Mouse (Mus musculus) midbrain, embryonic 13.5 days (tissue): ENCODE results near the gene Specc1. TPM values are rescaled to one million over a fixed set of nuclear protein-coding genes. Genes with fewer than 3 reads are reported as not detected.

Source experiments
- ATAC-seq: fragments of 200-750 bp; cut with Nextera tagmentation; 2 replicates; pipeline ENCODE4 v1.8.0; 2017; ENCODE audit warnings: mild to moderate bottlenecking, moderate TSS enrichment, moderate library complexity
- H3K27ac ChIP-seq: fragments of 300-500 bp; sonication (generic); 2 replicates; pipeline ENCODE4 v1.5.1; 2015; ENCODE audit warnings: inconsistent platforms, mild to moderate bottlenecking, moderate library complexity
- H3K27me3 ChIP-seq: fragments of 300-500 bp; sonication (generic); 2 replicates; pipeline ENCODE4 v1.6.1; 2015; ENCODE audit warnings: mild to moderate bottlenecking, inconsistent platforms
- H3K36me3 ChIP-seq: fragments of 300-500 bp; sonication (generic); 2 replicates; pipeline ENCODE4 v1.6.1; 2015; ENCODE audit warnings: mild to moderate bottlenecking, inconsistent platforms
- H3K4me1 ChIP-seq: fragments of 300-500 bp; sonication (generic); replicated peaks from 2 replicates; pipeline ENCODE4 v1.6.1; 2015; ENCODE audit warnings: inconsistent platforms
- H3K4me2 ChIP-seq: fragments of 300-500 bp; sonication (generic); replicated peaks from 2 replicates; pipeline ENCODE4 v1.6.1; 2015; ENCODE audit warnings: moderate library complexity, mild to moderate bottlenecking, inconsistent platforms
- H3K4me3 ChIP-seq: fragments of 300-500 bp; sonication (generic); replicated peaks from 2 replicates; pipeline ENCODE4 v1.5.1; 2015; ENCODE audit warnings: mild to moderate bottlenecking, inconsistent platforms
- H3K9ac ChIP-seq: fragments of 300-500 bp; sonication (generic); replicated peaks from 2 replicates; pipeline ENCODE4 v1.6.1; 2015; ENCODE audit warnings: mild to moderate bottlenecking, inconsistent platforms
- H3K9me3 ChIP-seq: fragments of 300-500 bp; sonication (generic); 2 replicates; pipeline ENCODE4 v1.6.1; 2016; ENCODE audit warnings: mild to moderate bottlenecking, inconsistent platforms
- WGBS: fragments of 180-500 bp; shearing (Covaris S2); methylation state at CpG from one replicate; pipeline ENCODE4 v1.1.7; 2015; 5-methylcytosine and 5-hydroxymethylcytosine counted together
- polyA plus RNA-seq: library from polyadenylated mRNA; unstranded; fragments of >200 nt; fragmentation: Nextera tagmentation; extraction: Ambion mirVana; gene quantifications from 2 replicates; pipeline ENCODE4 v1.2.1, GENCODE M21; 2015

Specc1 gene
- polyA plus RNA-seq, 1 experiment from 2014 or later: 15.2 TPM

DNA sequence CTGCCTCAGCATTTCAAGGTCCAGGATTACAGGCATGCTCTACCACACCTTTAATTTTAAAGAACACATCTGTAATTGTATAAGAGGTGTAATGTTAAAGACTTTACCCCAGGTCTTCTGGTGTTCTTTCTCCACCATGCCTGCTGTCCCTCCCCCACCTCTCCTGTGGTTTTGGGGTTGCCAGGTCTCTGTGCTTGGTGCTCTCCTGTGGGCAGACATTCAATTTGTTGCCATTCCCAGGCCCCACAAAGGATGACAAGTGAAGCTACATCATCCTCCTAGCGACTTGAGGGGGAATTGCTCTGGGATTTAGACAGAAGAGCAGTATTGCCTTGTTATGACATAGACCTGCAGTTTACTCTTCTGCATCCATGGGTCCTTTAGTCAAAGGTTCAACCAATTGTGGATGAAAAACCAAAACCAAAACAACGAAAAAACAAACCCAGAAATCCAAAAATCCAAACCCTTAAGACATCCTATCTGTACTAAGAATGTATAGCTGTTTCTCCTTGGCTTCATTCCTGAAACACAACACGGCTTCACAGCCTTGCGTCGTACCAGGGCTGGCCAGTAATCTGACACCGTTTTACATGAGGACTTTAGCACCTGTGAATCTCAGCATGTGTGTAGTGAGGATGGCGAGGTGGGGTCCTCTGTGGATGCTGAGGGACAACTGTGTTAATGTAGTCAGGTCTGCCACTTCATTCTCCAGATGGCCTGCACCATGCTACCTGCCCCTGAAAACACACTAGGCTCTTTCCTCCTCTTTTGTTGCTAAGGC is 15.1 kb downstream of the Specc1 start:
- Histone ChIP-seq H3K4me3 (no peak overlapping the region), H3K9ac (no peak overlapping the region), H3K27ac (no peak overlapping the region), H3K27me3 (no peaks in the 10 kb centered on the region), H3K4me2 (no peak overlapping the region), H3K4me1 (0 out of 2 replicates have a peak, but pooled peaks cover 3% of the 10 kb centered on the region), H3K9me3 (no peaks in the 10 kb centered on the region), H3K36me3 (no peaks in the 10 kb centered on the region)
- 70% methylated on average over 7 of the region's 7 CpGs for WGBS
- no peak for ATAC-seq

GRCm38 (mm10) chr11:61974106-61974707 is 17.6 kb downstream of the Specc1 start:
- no peak overlapping the region for H3K4me2 ChIP-seq
- H3K36me3 ChIP-seq: no peaks in the 10 kb centered on the region
- 0 out of 2 replicates have a peak, but pooled peaks cover 3% of the 10 kb centered on the region for H3K4me1 ChIP-seq
- no peak overlapping the region for H3K4me3 ChIP-seq
- no peak overlapping the region for H3K9ac ChIP-seq
- no peak for ATAC-seq
- H3K27ac ChIP-seq: no peak overlapping the region
- 70% methylated on average over 13 of the region's 13 CpGs for WGBS
- no peaks in the 10 kb centered on the region for H3K27me3 ChIP-seq
- H3K9me3 ChIP-seq: no peaks in the 10 kb centered on the region

DNA sequence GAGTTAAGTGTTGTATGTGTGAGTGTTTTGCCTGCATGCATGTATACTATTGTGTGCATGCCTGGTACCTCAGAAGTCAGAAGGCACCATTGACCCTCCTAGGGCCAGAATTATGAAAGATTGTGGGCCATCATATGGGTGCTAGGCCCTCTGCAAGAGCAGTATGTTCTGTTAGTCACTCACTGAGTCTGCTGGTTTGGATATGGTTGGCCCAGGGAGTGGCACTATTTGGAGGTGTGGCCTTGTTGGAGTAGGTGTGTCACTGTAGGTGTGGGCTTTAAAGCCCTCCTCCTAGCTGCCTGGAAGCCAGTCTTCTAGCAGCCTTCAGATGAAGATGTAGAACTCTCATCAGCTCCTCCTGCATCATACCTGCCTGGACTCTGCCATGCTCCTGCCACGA is 19.2 kb downstream of the Specc1 start:
- H3K4me2 ChIP-seq: no peak overlapping the region
- no peak for ATAC-seq
- 0 out of 2 replicates have a peak, but pooled peaks cover 3% of the 10 kb centered on the region for H3K4me1 ChIP-seq
- no peaks in the 10 kb centered on the region for H3K27me3 ChIP-seq
- no peaks in the 10 kb centered on the region for H3K36me3 ChIP-seq
- no peak overlapping the region for H3K9ac ChIP-seq
- no peaks in the 10 kb centered on the region for H3K9me3 ChIP-seq
- H3K4me3 ChIP-seq: no peak overlapping the region
- H3K27ac ChIP-seq: no peak overlapping the region
- WGBS: 78% methylated on average over 1 of the region's 1 CpGs

DNA sequence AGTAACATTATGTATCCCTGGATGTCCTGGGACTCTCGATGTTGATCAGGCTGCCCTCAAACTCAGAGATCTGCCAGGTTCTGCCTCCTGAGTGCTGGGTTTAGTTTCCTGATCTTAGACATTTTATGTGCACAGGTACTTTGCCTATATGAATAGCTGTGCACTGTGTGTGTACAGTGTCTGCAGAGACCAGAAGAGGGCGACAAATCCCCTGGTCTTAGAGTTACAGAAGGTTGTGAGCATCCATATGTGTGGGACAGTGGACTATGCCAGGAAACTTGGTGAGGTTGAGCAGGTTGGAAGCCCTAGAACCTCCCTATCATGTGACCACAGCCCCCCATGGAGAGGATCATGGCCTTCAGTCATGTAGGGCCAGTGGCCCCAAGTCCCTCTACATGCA is 24.7 kb downstream of the Specc1 start:
- Histone ChIP-seq H3K4me2 (no peak overlapping the region), H3K27me3 (0 out of 2 replicates have a peak, but pooled peaks cover 2% of the 10 kb centered on the region), H3K27ac (no peak overlapping the region), H3K9ac (no peak overlapping the region), H3K4me3 (no peak overlapping the region), H3K9me3 (no peaks in the 10 kb centered on the region), H3K36me3 (no peaks in the 10 kb centered on the region), H3K4me1 (peaks cover 8% of the 10 kb centered on the region; the same call in 1 of the 2 replicates)
- no peak for ATAC-seq
- 73% methylated on average over 2 of the region's 2 CpGs for WGBS

DNA sequence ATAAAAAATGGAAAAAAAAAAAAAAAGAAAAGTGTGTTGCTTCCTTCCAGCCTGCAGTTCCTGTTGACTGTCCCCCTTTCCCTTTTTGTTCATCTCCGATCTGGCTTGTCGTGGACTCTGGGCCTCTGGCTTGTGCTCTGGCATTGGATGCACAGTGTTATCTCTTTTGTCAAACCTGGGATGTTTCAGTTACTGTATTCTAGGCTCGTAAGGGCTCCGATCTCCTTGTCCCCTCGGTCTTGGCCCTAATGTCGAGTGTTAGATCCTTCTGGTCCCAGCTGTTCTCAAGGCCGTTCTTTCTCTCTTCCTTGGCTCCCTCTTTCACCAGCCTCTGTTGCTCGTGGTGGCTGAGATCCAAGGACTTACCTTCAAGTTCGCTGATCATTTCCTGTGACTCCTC is 26.3 kb downstream of the Specc1 start:
- H3K9ac ChIP-seq: no peak overlapping the region
- H3K4me2 ChIP-seq: no peak overlapping the region
- no peaks in the 10 kb centered on the region for H3K36me3 ChIP-seq
- H3K4me3 ChIP-seq: no peak overlapping the region
- ATAC-seq: no peak
- H3K4me1 ChIP-seq: peaks cover 8% of the 10 kb centered on the region; the same call in 1 of the 2 replicates
- 84% methylated on average over 9 of the region's 9 CpGs for WGBS
- 0 out of 2 replicates have a peak, but pooled peaks cover 2% of the 10 kb centered on the region for H3K27me3 ChIP-seq
- no peaks in the 10 kb centered on the region for H3K9me3 ChIP-seq
- H3K27ac ChIP-seq: no peak overlapping the region

GRCm38 (mm10) chr11:61986939-61987338 is 30.4 kb downstream of the Specc1 start:
- no peak for ATAC-seq
- Histone ChIP-seq H3K4me1 (peaks cover 11% of the 10 kb centered on the region; the same call in 1 of the 2 replicates), H3K27me3 (0 out of 2 replicates have a peak, but pooled peaks cover 2% of the 10 kb centered on the region), H3K9me3 (no peaks in the 10 kb centered on the region), H3K9ac (no peak overlapping the region), H3K27ac (no peak overlapping the region), H3K36me3 (no peaks in the 10 kb centered on the region), H3K4me2 (no peak overlapping the region), H3K4me3 (no peak overlapping the region)
- 79% methylated on average over 4 of the region's 4 CpGs for WGBS

GRCm38 (mm10) chr11:61989647-61990046 is 33.1 kb downstream of the Specc1 start:
- no peak overlapping the region for H3K9ac ChIP-seq
- H3K4me1 ChIP-seq: peaks cover 11% of the 10 kb centered on the region; the same call in 1 of the 2 replicates
- no peak overlapping the region for H3K27ac ChIP-seq
- no peaks in the 10 kb centered on the region for H3K36me3 ChIP-seq
- WGBS: 67% methylated on average over 9 of the region's 9 CpGs
- no peak overlapping the region for H3K4me3 ChIP-seq
- no peaks in the 10 kb centered on the region for H3K27me3 ChIP-seq
- no peak overlapping the region for H3K4me2 ChIP-seq
- no peaks in the 10 kb centered on the region for H3K9me3 ChIP-seq
- no peak for ATAC-seq

DNA sequence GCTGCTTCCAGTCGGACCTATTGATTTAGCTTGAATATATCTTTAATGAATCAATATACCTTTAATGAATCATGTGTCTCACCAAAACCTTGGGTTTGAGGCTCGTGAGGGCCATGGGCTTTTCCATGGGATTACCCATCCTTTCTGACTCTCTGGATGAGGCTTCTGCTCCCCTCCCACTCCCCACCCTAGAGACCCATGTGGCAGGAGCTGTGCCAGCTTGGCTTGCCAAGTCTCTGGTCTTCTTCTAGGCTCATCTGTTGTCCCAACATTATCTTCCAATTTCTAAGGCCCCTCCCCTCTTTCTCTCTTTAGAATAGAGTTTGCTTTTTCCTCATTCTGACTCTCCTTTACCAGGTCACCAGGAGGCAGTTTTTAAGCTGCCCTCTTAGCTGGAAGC is 35.0 kb downstream of the Specc1 start:
- 77% methylated on average over 2 of the region's 2 CpGs for WGBS

GRCm38 (mm10) chr11:61992671-61993285 is 36.2 kb downstream of the Specc1 start:
- WGBS: 93% methylated on average over 4 of the region's 4 CpGs
- no peak for ATAC-seq

More for the DNA sequence above, 35.0 kb downstream of the Specc1 start:
- Histone ChIP-seq H3K27me3 (no peaks in the 10 kb centered on the region), H3K4me1 (0 out of 2 replicates have a peak, but pooled peaks cover 3% of the 10 kb centered on the region), H3K27ac (no peak overlapping the region), H3K9me3 (no peaks in the 10 kb centered on the region), H3K9ac (no peak overlapping the region), H3K4me3 (no peak overlapping the region), H3K36me3 (no peaks in the 10 kb centered on the region), H3K4me2 (no peak overlapping the region)
- no peak for ATAC-seq

GRCm38 (mm10) chr11:61999501-61999900 is 42.9 kb downstream of the Specc1 start:
- no peak overlapping the region for H3K4me3 ChIP-seq
- no peak overlapping the region for H3K27ac ChIP-seq
- no peaks in the 10 kb centered on the region; the same call in 1 of the 2 replicates for H3K27me3 ChIP-seq
- ATAC-seq: no peak
- WGBS: 93% methylated on average over 8 of the region's 8 CpGs
- no peaks in the 10 kb centered on the region for H3K36me3 ChIP-seq
- no peaks in the 10 kb centered on the region for H3K9me3 ChIP-seq
- H3K9ac ChIP-seq: no peak overlapping the region
- H3K4me1 ChIP-seq: 0 out of 2 replicates have a peak, but pooled peaks cover 2% of the 10 kb centered on the region
- no peak overlapping the region for H3K4me2 ChIP-seq

More at GRCm38 (mm10) chr11:61992671-61993285, 36.2 kb downstream of the Specc1 start:
- H3K4me2 ChIP-seq: no peak overlapping the region
- no peaks in the 10 kb centered on the region for H3K9me3 ChIP-seq
- no peak overlapping the region for H3K27ac ChIP-seq
- H3K4me3 ChIP-seq: no peak overlapping the region
- H3K27me3 ChIP-seq: no peaks in the 10 kb centered on the region
- no peaks in the 10 kb centered on the region for H3K36me3 ChIP-seq
- no peak overlapping the region for H3K9ac ChIP-seq
- H3K4me1 ChIP-seq: 0 out of 2 replicates have a peak, but pooled peaks cover 3% of the 10 kb centered on the region

DNA sequence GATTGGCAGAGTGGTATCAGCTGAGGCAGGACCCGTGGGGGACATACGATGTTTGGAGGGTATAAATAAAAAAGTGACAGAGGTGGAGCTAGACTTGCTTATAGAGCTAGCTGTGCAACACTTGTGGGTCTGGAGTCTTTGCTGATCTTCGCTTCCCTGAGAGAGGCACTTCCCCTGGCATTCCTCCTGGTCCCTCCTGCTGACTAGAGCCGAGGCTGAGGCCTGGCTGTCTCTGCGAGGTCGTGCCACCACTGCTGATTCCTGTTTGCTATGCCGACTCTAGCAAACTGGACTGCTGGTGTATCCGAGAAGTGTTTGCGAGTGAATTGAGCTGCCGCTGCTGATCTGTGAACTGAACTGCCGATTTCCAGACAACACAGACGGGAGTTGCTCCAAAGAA is 43.5 kb downstream of the Specc1 start:
- WGBS: 87% methylated on average over 12 of the region's 12 CpGs
- Histone ChIP-seq H3K27ac (no peak overlapping the region), H3K9ac (no peak overlapping the region), H3K9me3 (no peaks in the 10 kb centered on the region), H3K4me1 (0 out of 2 replicates have a peak, but pooled peaks cover 2% of the 10 kb centered on the region), H3K27me3 (no peaks in the 10 kb centered on the region; the same call in 1 of the 2 replicates), H3K36me3 (no peaks in the 10 kb centered on the region), H3K4me2 (no peak overlapping the region), H3K4me3 (no peak overlapping the region)
- ATAC-seq: no peak

GRCm38 (mm10) chr11:62001977-62002376 is 45.4 kb downstream of the Specc1 start:
- Histone ChIP-seq H3K4me3 (no peak overlapping the region), H3K9ac (no peak overlapping the region), H3K27me3 (no peaks in the 10 kb centered on the region; the same call in 1 of the 2 replicates), H3K27ac (no peak overlapping the region), H3K9me3 (no peaks in the 10 kb centered on the region), H3K4me1 (0 out of 2 replicates have a peak, but pooled peaks cover 2% of the 10 kb centered on the region), H3K4me2 (no peak overlapping the region), H3K36me3 (no peaks in the 10 kb centered on the region)
- WGBS: 75% methylated on average over 4 of the region's 4 CpGs
- ATAC-seq: no peak
